Mouse (Mus musculus) forebrain, postnatal 0 days (tissue): ENCODE measurements around the gene Fam69a. TPM values are rescaled to one million over a fixed set of nuclear protein-coding genes. Genes with fewer than 3 reads are reported as not detected.

Experiments
- ATAC-seq: fragments of 200-750 bp; cut with Nextera tagmentation; 2 replicates; pipeline ENCODE4 v1.8.0; 2017; ENCODE audit warnings: mild to moderate bottlenecking, moderate library complexity
- DNase-seq: peaks from one replicate; pipeline ENCODE4 v3.0.0-alpha.2; 2015
- H3K27ac ChIP-seq: fragments of 300-500 bp; sonication (generic); 2 replicates; pipeline ENCODE4 v1.5.1; 2014; ENCODE audit warnings: low read depth, mild to moderate bottlenecking, antibody characterized with exemption, low read length, moderate library complexity, mixed read lengths
- H3K27me3 ChIP-seq: fragments of 300-500 bp; sonication (generic); 2 replicates; pipeline ENCODE4 v1.6.1; 2014; ENCODE audit warnings: mild to moderate bottlenecking, low read length, mixed read lengths; ENCODE audit not compliant: insufficient read depth
- H3K36me3 ChIP-seq: fragments of 300-500 bp; sonication (generic); 2 replicates; pipeline ENCODE4 v1.6.1; 2014; ENCODE audit warnings: mild to moderate bottlenecking, moderate library complexity; ENCODE audit not compliant: insufficient read depth
- H3K4me1 ChIP-seq: fragments of 300-500 bp; sonication (generic); 2 replicates; pipeline ENCODE4 v1.6.1; 2014; ENCODE audit warnings: antibody characterized with exemption; ENCODE audit not compliant: insufficient read depth
- H3K4me2 ChIP-seq: fragments of 300-500 bp; sonication (generic); 2 replicates; pipeline ENCODE4 v1.6.1; 2014; ENCODE audit warnings: low read depth, mild to moderate bottlenecking, moderate library complexity
- H3K4me3 ChIP-seq: fragments of 300-500 bp; sonication (generic); 2 replicates; pipeline ENCODE4 v1.5.1; 2014; ENCODE audit warnings: low read depth, low read length, mixed read lengths
- H3K9ac ChIP-seq: fragments of 300-500 bp; sonication (generic); 2 replicates; pipeline ENCODE4 v1.6.1; 2014; ENCODE audit warnings: mild to moderate bottlenecking
- H3K9me3 ChIP-seq: fragments of 300-500 bp; sonication (generic); 2 replicates; pipeline ENCODE4 v1.6.1; 2016; ENCODE audit warnings: low read length
- CTCF ChIP-seq: sonication (generic); IDR thresholded peaks from 2 replicates; pipeline ENCODE4 v1.5.1; 2016; ENCODE audit warnings: antibody characterized with exemption, control low read depth, low read depth
- WGBS: fragments of 180-500 bp; shearing (Covaris S2); extraction: QIAGEN DNeasy Blood & Tissue Kit; methylation state at CpG from one replicate; pipeline ENCODE4 v1.1.7; 2014; 5-methylcytosine and 5-hydroxymethylcytosine counted together
- polyA plus RNA-seq: library from polyadenylated mRNA; unstranded; fragments of >200 nt; fragmentation: Nextera tagmentation; extraction: Ambion mirVana; gene quantifications from 2 replicates; pipeline ENCODE4 v1.2.1, GENCODE M21; 2015
- total RNA-seq: library from RNA; depleted of rRNA; stranded (reverse); fragments of >200 nt; gene quantifications from 2 replicates; pipeline ENCODE4 v1.2.3, GENCODE M21; 2014

The Fam69a gene
- total and polyA plus RNA-seq, 2 experiments from 2014 or later: 28.5 to 60.9 TPM

- no peak for DNase-seq
- no peak overlapping the region for H3K27ac ChIP-seq
- H3K36me3 ChIP-seq: no peaks in the 10 kb centered on the region
- no peak for TF ChIP-seq CTCF
- ATAC-seq: no peak
- WGBS: 88% methylated on average over 3 of the region's 3 CpGs
- no peak overlapping the region for H3K4me3 ChIP-seq
- H3K4me1 ChIP-seq: no peaks in the 10 kb centered on the region
- H3K9me3 ChIP-seq: no peaks in the 10 kb centered on the region
- no peak overlapping the region for H3K9ac ChIP-seq
- H3K4me2 ChIP-seq: no peak overlapping the region
- no peaks in the 10 kb centered on the region for H3K27me3 ChIP-seq
These were observed 18.8 kb downstream of the Fam69a start for GRCm38 (mm10) chr5:107968079-107968478.

GRCm38 (mm10) chr5:107966841-107967457 is 19.9 kb downstream of the Fam69a start:
- H3K4me1 ChIP-seq: peaks cover under 1% of the 10 kb centered on the region; the same call in 1 of the 2 replicates
- no peaks in the 10 kb centered on the region for H3K9me3 ChIP-seq
- no peaks in the 10 kb centered on the region for H3K27me3 ChIP-seq
- no peaks in the 10 kb centered on the region for H3K36me3 ChIP-seq
- 90% methylated on average over 4 of the region's 4 CpGs for WGBS
- H3K4me2 ChIP-seq: no peak overlapping the region
- ATAC-seq (no peak), DNase-seq (no peak)
- no peak for TF ChIP-seq CTCF
- no peak overlapping the region for H3K27ac ChIP-seq
- no peak overlapping the region for H3K4me3 ChIP-seq
- H3K9ac ChIP-seq: no peak overlapping the region

GRCm38 (mm10) chr5:107966156-107966555 is 20.7 kb downstream of the Fam69a start:
- no peak for TF ChIP-seq CTCF
- Histone ChIP-seq H3K4me1 (peaks cover 9% of the 10 kb centered on the region), H3K4me3 (no peak overlapping the region), H3K27ac (no peak overlapping the region), H3K36me3 (no peaks in the 10 kb centered on the region), H3K4me2 (no peak overlapping the region), H3K9me3 (no peaks in the 10 kb centered on the region), H3K9ac (no peak overlapping the region), H3K27me3 (no peaks in the 10 kb centered on the region)
- DNase-seq (no peak), ATAC-seq (no peak)
- WGBS: 69% methylated on average over 3 of the region's 3 CpGs

- DNase-seq (no peak), ATAC-seq (no peak)
- Histone ChIP-seq H3K36me3 (no peaks in the 10 kb centered on the region), H3K9ac (no peak overlapping the region), H3K9me3 (no peaks in the 10 kb centered on the region), H3K27ac (no peak overlapping the region), H3K27me3 (no peaks in the 10 kb centered on the region), H3K4me3 (no peak overlapping the region), H3K4me2 (no peak overlapping the region), H3K4me1 (peaks cover 9% of the 10 kb centered on the region)
- WGBS: 85% methylated on average over 9 of the region's 9 CpGs
- TF ChIP-seq CTCF: no peak
These were observed 21.4 kb downstream of the Fam69a start for GRCm38 (mm10) chr5:107965355-107965991.

- DNase-seq: no peak
- no peaks in the 10 kb centered on the region for H3K36me3 ChIP-seq
These were observed 22.7 kb downstream of the Fam69a start for GRCm38 (mm10) chr5:107964031-107964758.

GRCm38 (mm10) chr5:107961438-107962251 is 25.2 kb downstream of the Fam69a start:
- Histone ChIP-seq H3K27me3 (no peaks in the 10 kb centered on the region), H3K4me2 (peak overlapping the region; percentile 26; the same call in 1 of the 2 replicates), H3K9me3 (no peaks in the 10 kb centered on the region), H3K27ac (no peak overlapping the region), H3K9ac (no peak overlapping the region), H3K4me3 (no peak overlapping the region), H3K36me3 (no peaks in the 10 kb centered on the region), H3K4me1 (peaks cover 9% of the 10 kb centered on the region)
- WGBS: 40% methylated on average over 16 of the region's 16 CpGs
- ATAC-seq (peak; percentile 20), DNase-seq (peak; percentile 72)
- no peak for TF ChIP-seq CTCF

More at GRCm38 (mm10) chr5:107964031-107964758, 22.7 kb downstream of the Fam69a start:
- Histone ChIP-seq H3K4me1 (peaks cover 9% of the 10 kb centered on the region), H3K27ac (no peak overlapping the region), H3K9me3 (no peaks in the 10 kb centered on the region), H3K9ac (no peak overlapping the region), H3K4me2 (no peak overlapping the region), H3K27me3 (no peaks in the 10 kb centered on the region), H3K4me3 (no peak overlapping the region)
- ATAC-seq: no peak
- TF ChIP-seq CTCF: no peak
- 64% methylated on average over 2 of the region's 2 CpGs for WGBS
